Mouse (Mus musculus) lung, postnatal 0 days (tissue): ENCODE measurements at regions not wholly inside any gene's neighbourhood (a gene's known extent, or its start where the extent isn't known, plus 50 kb on each side); places are given as distances from the start of the nearest gene placed in this dataset.

Experiments
- ATAC-seq: fragments of 200-750 bp; cut with Nextera tagmentation; 2 replicates; pipeline ENCODE4 v1.8.0; 2017; ENCODE audit warnings: moderate library complexity
- DNase-seq: peaks from one replicate; pipeline ENCODE4 v3.0.0-alpha.2; 2016; ENCODE audit warnings: low spot score
- H3K27ac ChIP-seq: fragments of 300-500 bp; sonication (generic); 2 replicates; pipeline ENCODE4 v1.5.1; 2014; ENCODE audit warnings: antibody characterized with exemption, mild to moderate bottlenecking, low read length, mixed read lengths
- H3K27me3 ChIP-seq: fragments of 300-500 bp; sonication (generic); replicated peaks from 2 replicates; pipeline ENCODE4 v1.6.1; 2014; ENCODE audit warnings: low read length, mixed read lengths; ENCODE audit not compliant: insufficient read depth
- H3K36me3 ChIP-seq: fragments of 300-500 bp; sonication (generic); 2 replicates; pipeline ENCODE4 v1.6.1; 2014; ENCODE audit warnings: low read length, mixed read lengths; ENCODE audit not compliant: insufficient read depth
- H3K4me1 ChIP-seq: fragments of 300-500 bp; sonication (generic); 2 replicates; pipeline ENCODE4 v1.6.1; 2014; ENCODE audit warnings: antibody characterized with exemption, low read depth, low read length, mixed read lengths; ENCODE audit not compliant: insufficient read depth
- H3K4me2 ChIP-seq: fragments of 300-500 bp; sonication (generic); replicated peaks from 2 replicates; pipeline ENCODE4 v1.6.1; 2014; ENCODE audit warnings: low read depth, mild to moderate bottlenecking, low read length, moderate library complexity, mixed read lengths
- H3K4me3 ChIP-seq: fragments of 300-500 bp; sonication (generic); 2 replicates; pipeline ENCODE4 v1.5.1; 2014; ENCODE audit warnings: low read depth, low read length
- H3K9ac ChIP-seq: fragments of 300-500 bp; sonication (generic); replicated peaks from 2 replicates; pipeline ENCODE4 v1.6.1; 2014; ENCODE audit warnings: low read depth, mild to moderate bottlenecking
- H3K9me3 ChIP-seq: fragments of 300-500 bp; sonication (generic); 2 replicates; pipeline ENCODE4 v1.6.1; 2016; ENCODE audit warnings: low read length, mixed read lengths
- CTCF ChIP-seq: IDR thresholded peaks from 2 replicates; pipeline ENCODE4 v1.5.1; 2016; ENCODE audit warnings: antibody characterized with exemption, mild to moderate bottlenecking
- EP300 ChIP-seq: IDR thresholded peaks from 2 replicates; pipeline ENCODE4 v1.6.1; 2016; ENCODE audit warnings: antibody characterized with exemption, mild to moderate bottlenecking, control low read depth
- WGBS: fragments of 180-500 bp; shearing (Covaris S2); extraction: QIAGEN DNeasy Blood & Tissue Kit; methylation state at CpG from one replicate; pipeline ENCODE4 v1.1.7; 2014; 5-methylcytosine and 5-hydroxymethylcytosine counted together

DNA sequence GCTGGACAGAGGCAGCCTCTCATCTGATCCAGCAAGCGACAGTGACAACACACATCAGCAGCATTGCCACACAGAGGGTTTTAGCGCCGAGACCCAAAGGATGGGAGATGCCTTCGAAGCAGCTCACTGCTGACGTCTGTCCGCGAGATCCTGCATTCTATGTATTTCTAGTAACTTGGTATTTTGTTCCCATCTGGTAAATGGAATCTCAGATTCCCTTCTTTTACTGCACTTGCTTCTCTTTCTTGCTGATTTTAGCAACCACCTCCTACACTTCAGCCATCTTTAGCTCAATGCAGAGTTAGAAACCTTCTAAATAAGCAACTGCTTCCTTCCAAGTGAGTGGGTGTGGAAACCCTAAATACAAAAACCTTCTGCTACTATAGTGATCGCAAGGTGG, 94.3 kb downstream of the Diras2 start:
- Histone ChIP-seq H3K27ac (no peak overlapping the region), H3K4me2 (no peak overlapping the region), H3K27me3 (no peaks in the 10 kb centered on the region), H3K9ac (no peak overlapping the region), H3K4me3 (no peak overlapping the region), H3K9me3 (no peaks in the 10 kb centered on the region), H3K4me1 (no peaks in the 10 kb centered on the region), H3K36me3 (no peaks in the 10 kb centered on the region)
- TF ChIP-seq EP300 (no peak), CTCF (no peak)
- DNase-seq (no peak), ATAC-seq (no peak)
- WGBS = 79% methylated on average over 8 of the region's 8 CpGs

GRCm38 (mm10) chr13:52445513-52445912, 85.6 kb downstream of the Diras2 start:
- 77% methylated on average over 10 of the region's 10 CpGs for WGBS

GRCm38 (mm10) chr13:52448902-52449301, 82.2 kb downstream of the Diras2 start:
- DNase-seq (no peak), ATAC-seq (no peak)
- TF ChIP-seq CTCF (no peak), EP300 (no peak)
- Histone ChIP-seq H3K36me3 (no peaks in the 10 kb centered on the region), H3K4me3 (no peak overlapping the region), H3K4me1 (no peaks in the 10 kb centered on the region), H3K27ac (no peak overlapping the region), H3K9ac (no peak overlapping the region), H3K9me3 (no peaks in the 10 kb centered on the region), H3K4me2 (no peak overlapping the region), H3K27me3 (no peaks in the 10 kb centered on the region)
- WGBS = 65% methylated on average over 11 of the region's 11 CpGs

More at GRCm38 (mm10) chr13:52445513-52445912, 85.6 kb downstream of the Diras2 start:
- TF ChIP-seq EP300 (no peak), CTCF (no peak)
- H3K9ac ChIP-seq = no peak overlapping the region
- no peak overlapping the region for H3K27ac ChIP-seq
- no peak overlapping the region for H3K4me3 ChIP-seq
- H3K9me3 ChIP-seq = no peaks in the 10 kb centered on the region
- H3K4me2 ChIP-seq = no peak overlapping the region
- H3K4me1 ChIP-seq = no peaks in the 10 kb centered on the region
- no peaks in the 10 kb centered on the region for H3K36me3 ChIP-seq
- DNase-seq (no peak), ATAC-seq (no peak)
- H3K27me3 ChIP-seq = no peaks in the 10 kb centered on the region

DNA sequence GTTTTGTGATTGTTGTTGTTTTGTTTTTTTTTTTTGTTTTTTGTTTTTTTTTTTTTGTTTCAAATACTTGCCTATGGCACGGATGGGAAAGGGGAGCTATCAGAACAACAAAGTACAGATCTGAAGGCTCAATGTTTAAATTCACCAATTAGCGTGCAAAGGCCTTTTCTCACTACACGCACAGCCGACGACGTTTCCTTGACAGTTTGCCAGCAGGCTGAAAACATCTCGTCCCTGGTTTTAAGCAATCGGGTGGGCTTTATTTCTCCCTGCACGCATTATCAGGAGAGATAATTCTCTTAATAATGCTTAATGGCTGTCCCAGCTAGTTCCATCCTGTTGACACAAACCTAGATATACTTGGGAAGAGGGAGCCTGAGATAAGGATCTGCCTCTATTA, 79.6 kb downstream of the Diras2 start:
- WGBS = 50% methylated on average over 9 of the region's 9 CpGs
- Histone ChIP-seq H3K9ac (no peak overlapping the region), H3K4me3 (no peak overlapping the region), H3K4me2 (no peak overlapping the region), H3K27me3 (no peaks in the 10 kb centered on the region), H3K9me3 (no peaks in the 10 kb centered on the region), H3K27ac (no peak overlapping the region), H3K4me1 (no peaks in the 10 kb centered on the region), H3K36me3 (no peaks in the 10 kb centered on the region)
- DNase-seq (no peak), ATAC-seq (no peak)
- TF ChIP-seq EP300 (no peak), CTCF (no peak)

GRCm38 (mm10) chr13:52452291-52452690, 78.8 kb downstream of the Diras2 start:
- DNase-seq (no peak), ATAC-seq (no peak)
- Histone ChIP-seq H3K27me3 (no peaks in the 10 kb centered on the region), H3K27ac (no peak overlapping the region), H3K9me3 (no peaks in the 10 kb centered on the region), H3K4me2 (no peak overlapping the region), H3K9ac (no peak overlapping the region), H3K36me3 (no peaks in the 10 kb centered on the region), H3K4me1 (no peaks in the 10 kb centered on the region), H3K4me3 (no peak overlapping the region)
- WGBS = 41% methylated on average over 4 of the region's 4 CpGs
- TF ChIP-seq EP300 (no peak), CTCF (no peak)
